Mouse (Mus musculus) G1E (cell line): ENCODE data around the gene Mta3. TPM values are rescaled to one million over a fixed set of nuclear protein-coding genes. Genes with fewer than 3 reads are reported as not detected.
A peak's percentile ranks its signal among the peaks of the same experiment; 100 is the strongest.

Experiments
- ATAC-seq: 2 replicates; pipeline ENCODE4 v1.8.0; 2016; ENCODE audit warnings: mild to moderate bottlenecking; ENCODE audit not compliant: insufficient number of reproducible peaks, poor library complexity, low FRiP score, severe bottlenecking; ENCODE audit errors: extremely low read depth
- DNase-seq: peaks from one replicate; pipeline ENCODE4 v3.0.0; 2012; ENCODE audit warnings: low spot score
- H3K27me3 ChIP-seq: 2 replicates; pipeline ENCODE4 v1.6.1; 2012; ENCODE audit warnings: mild to moderate bottlenecking, low read length, inconsistent platforms; ENCODE audit not compliant: insufficient read depth
- H3K36me3 ChIP-seq: replicated peaks from 2 replicates; pipeline ENCODE3; 2012; ENCODE audit warnings: mild to moderate bottlenecking, inconsistent platforms
- H3K4me1 ChIP-seq: 2 replicates; pipeline ENCODE4 v1.6.1; 2012; ENCODE audit warnings: low read depth, low read length, inconsistent platforms, mixed read lengths; ENCODE audit not compliant: insufficient read depth
- H3K4me3 ChIP-seq: 2 replicates; pipeline ENCODE4 v1.5.1; 2012; ENCODE audit warnings: low read depth, mild to moderate bottlenecking, inconsistent platforms, low read length, moderate library complexity, mixed read lengths
- H3K9me3 ChIP-seq: replicated peaks from 2 replicates; pipeline ENCODE4 v1.6.1; 2012; ENCODE audit warnings: inconsistent platforms
- CTCF ChIP-seq: IDR thresholded peaks from 2 replicates; pipeline ENCODE4 v1.5.1; 2012; ENCODE audit warnings: low read depth, low read length, inconsistent platforms, mixed read lengths
- GATA1 ChIP-seq: IDR thresholded peaks from 2 replicates; pipeline ENCODE4 v1.6.1; 2012; ENCODE audit warnings: borderline replicate concordance, low read length, inconsistent platforms, mixed read lengths
- GATA2 ChIP-seq: IDR thresholded peaks from 2 replicates; pipeline ENCODE4 v1.6.1; 2012; ENCODE audit warnings: low read depth, low read length, inconsistent platforms, borderline replicate concordance
- POLR2AphosphoS5 ChIP-seq: IDR thresholded peaks from 2 replicates; pipeline ENCODE4 v1.6.1; 2012; ENCODE audit warnings: low read depth, low read length, inconsistent platforms; ENCODE audit not compliant: insufficient replicate concordance
- TAL1 ChIP-seq: conservative IDR thresholded peaks from 2 replicates; pipeline ENCODE4 v1.6.1; 2012; ENCODE audit warnings: low read depth, low read length, inconsistent platforms, mixed read lengths
- polyA plus RNA-seq: library from polyadenylated mRNA; stranded (reverse); fragments of >175 nt; gene quantifications from 2 replicates; pipeline ENCODE4 v1.2.3, GENCODE M21; 2012
- total RNA-seq, 2 experiments: library from RNA; stranded (forward) in 1 of 2; stranded (reverse) in 1 of 2; fragments of 200-1000 nt in 1 of 2; fragments of >200 nt in 1 of 2; fragmentation: Nextera tagmentation in 1 of 2; gene quantifications; 2 replicates each; pipeline ENCODE4 v1.2.3; 2014 to 2017

Mta3 gene
- total and polyA plus RNA-seq, 3 experiments: 33.7 to 169 (median 126) TPM

GRCm38 (mm10) chr17:83672685-83673084 lies 33.3 kb upstream of the Mta3 start:
- TF ChIP-seq GATA1 (no peak), CTCF (no peak)
- DNase-seq (no peak), ATAC-seq (no peak)
- H3K36me3 ChIP-seq: no peaks in the 10 kb centered on the region
- no peak overlapping the region for H3K4me3 ChIP-seq
- no peaks in the 10 kb centered on the region for H3K9me3 ChIP-seq
- H3K27me3 ChIP-seq: 0 out of 2 replicates have a peak, but pooled peaks cover 2% of the 10 kb centered on the region
- H3K4me1 ChIP-seq: peaks cover 3% of the 10 kb centered on the region; the same call in 1 of the 2 replicates

DNA sequence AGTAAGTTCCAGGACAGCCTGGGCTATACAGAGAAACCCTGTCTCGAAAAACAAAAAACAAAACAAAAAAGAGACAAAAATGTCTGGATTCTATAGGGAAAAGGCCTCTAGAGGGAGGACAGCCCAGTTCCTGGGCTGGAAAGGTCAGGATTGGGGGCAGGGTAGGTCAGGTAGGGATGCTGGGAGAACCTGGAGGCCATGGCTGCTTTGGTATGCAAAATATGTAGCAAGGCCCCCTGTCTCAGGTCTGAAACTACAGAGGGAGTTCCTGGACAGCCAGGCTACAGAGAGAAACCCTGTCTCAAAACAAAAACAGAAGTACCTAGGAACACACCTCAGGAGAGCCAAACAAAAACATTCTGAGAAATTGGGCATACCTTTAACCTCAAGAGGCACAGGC lies 28.6 kb upstream of the Mta3 start:
- ATAC-seq: no peak
- Histone ChIP-seq H3K36me3 (no peaks in the 10 kb centered on the region), H3K9me3 (no peaks in the 10 kb centered on the region), H3K27me3 (no peaks in the 10 kb centered on the region), H3K4me1 (peaks cover 5% of the 10 kb centered on the region), H3K4me3 (no peak overlapping the region)
- no peak for TF ChIP-seq GATA1
- TF ChIP-seq GATA2: no peak
- TF ChIP-seq POLR2AphosphoS5: no peak
- TF ChIP-seq CTCF: no peak
- TF ChIP-seq TAL1: no peak
- no peak for DNase-seq

GRCm38 (mm10) chr17:83681977-83682376 lies 24.0 kb upstream of the Mta3 start:
- Histone ChIP-seq H3K4me1 (peaks cover 33% of the 10 kb centered on the region), H3K36me3 (no peaks in the 10 kb centered on the region), H3K9me3 (peaks cover 2% of the 10 kb centered on the region), H3K27me3 (no peaks in the 10 kb centered on the region), H3K4me3 (no peak overlapping the region)
- DNase-seq: no peak
- no peak for TF ChIP-seq TAL1
- TF ChIP-seq POLR2AphosphoS5: no peak
- no peak for TF ChIP-seq CTCF
- no peak for TF ChIP-seq GATA1
- no peak for TF ChIP-seq GATA2
- no peak for ATAC-seq

- Histone ChIP-seq H3K9me3 (peaks cover 7% of the 10 kb centered on the region), H3K4me3 (no peak overlapping the region; the same call in 1 of the 2 replicates), H3K27me3 (no peaks in the 10 kb centered on the region), H3K4me1 (peaks cover 37% of the 10 kb centered on the region), H3K36me3 (no peaks in the 10 kb centered on the region)
- DNase-seq (no peak), ATAC-seq (peak; percentile 92)
- TF ChIP-seq TAL1 (peak; percentile 53), POLR2AphosphoS5 (no peak)
These were observed 21.5 kb upstream of the Mta3 start for GRCm38 (mm10) chr17:83684475-83684874.

DNA sequence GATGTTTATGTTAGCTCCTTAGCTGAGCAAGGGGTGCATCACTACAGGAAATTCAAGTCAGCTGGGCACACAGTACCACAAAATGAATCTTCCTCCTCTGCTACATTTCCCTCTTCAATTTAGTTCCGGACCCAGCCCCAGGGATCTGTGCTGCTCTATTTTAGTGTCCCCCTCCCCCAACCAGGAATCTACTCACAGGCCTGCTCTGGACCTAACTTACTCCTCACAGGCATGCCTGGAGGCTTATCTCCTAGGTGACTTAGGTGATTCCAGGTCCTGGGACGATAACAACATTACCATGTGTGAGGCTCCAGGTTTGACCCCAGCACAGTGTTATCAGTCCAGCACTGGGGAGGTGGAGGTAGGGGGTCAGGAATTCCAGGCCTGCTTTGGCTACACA lies 15.5 kb upstream of the Mta3 start:
- TF ChIP-seq GATA2 (no peak), CTCF (no peak)
- Histone ChIP-seq H3K27me3 (no peaks in the 10 kb centered on the region), H3K4me3 (no peak overlapping the region), H3K4me1 (peaks cover 46% of the 10 kb centered on the region), H3K36me3 (no peaks in the 10 kb centered on the region), H3K9me3 (peaks cover 7% of the 10 kb centered on the region)
- ATAC-seq: no peak
- DNase-seq: no peak

- Histone ChIP-seq H3K4me1 (peaks cover 42% of the 10 kb centered on the region), H3K36me3 (no peaks in the 10 kb centered on the region), H3K4me3 (peak overlapping the region; percentile 41; the same call in 1 of the 2 replicates), H3K27me3 (no peaks in the 10 kb centered on the region), H3K9me3 (peaks cover 7% of the 10 kb centered on the region)
- peak; percentile 27 for DNase-seq
- no peak; the same call in 1 of the 2 replicates for ATAC-seq
- TF ChIP-seq POLR2AphosphoS5 (no peak), CTCF (no peak), TAL1 (no peak)
These were observed 14.6 kb upstream of the Mta3 start for GRCm38 (mm10) chr17:83691379-83691778.

GRCm38 (mm10) chr17:83693941-83694340 lies 12.0 kb upstream of the Mta3 start:
- peaks cover 45% of the 10 kb centered on the region for H3K4me1 ChIP-seq
- DNase-seq (no peak), ATAC-seq (no peak)
- H3K4me3 ChIP-seq: no peak overlapping the region
- no peak for TF ChIP-seq TAL1
- TF ChIP-seq GATA1: no peak
- TF ChIP-seq CTCF: no peak
- TF ChIP-seq POLR2AphosphoS5: no peak
- no peak for TF ChIP-seq GATA2
- H3K9me3 ChIP-seq: no peaks in the 10 kb centered on the region
- no peaks in the 10 kb centered on the region for H3K36me3 ChIP-seq
- H3K27me3 ChIP-seq: no peaks in the 10 kb centered on the region
